Mouse (Mus musculus): ENCODE measurements around the gene Atl3.

GRCm38 (mm10) chr19:7577710-7578109 is 83.9 kb downstream of the Atl3 start:
- TF ChIP-seq GATA1 (IDR thresholded peaks at IDR 0.05; ENCODE audit: borderline replicate concordance, low read length): no peak
- no peak for TF ChIP-seq FLI1 (IDR thresholded peaks at IDR 0.05; ENCODE audit: low read length)
